Mouse (Mus musculus): ENCODE results near the gene Dhx33. TPM values are rescaled to one million over a fixed set of nuclear protein-coding genes. Genes with fewer than 3 reads are reported as not detected.
A peak's percentile ranks its signal among the peaks of the same experiment; 100 is the strongest.

Dhx33 gene
- polyA plus RNA-seq, 1 experiment from 2014 or later = 7.1 TPM

DNA sequence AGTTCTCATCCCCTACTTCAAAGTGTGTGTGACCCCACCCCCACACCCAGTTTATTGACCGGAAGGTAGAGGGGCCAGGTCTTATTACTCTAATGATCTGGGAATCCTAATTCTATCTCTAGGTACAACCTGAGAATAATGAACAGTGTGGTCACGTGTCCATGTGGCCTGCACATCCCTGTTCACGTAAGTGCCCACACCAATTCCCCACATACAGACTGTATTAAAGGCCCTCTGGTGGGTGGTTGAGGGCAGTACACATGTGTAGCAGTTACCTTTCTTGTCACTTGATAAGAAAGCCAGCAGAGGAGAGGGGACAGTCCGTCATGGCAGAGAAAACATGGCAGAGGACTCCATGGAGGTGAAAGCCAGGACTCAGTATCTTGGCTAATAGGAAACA, 30.3 kb downstream of the Dhx33 start:
- no peak for ATAC-seq (ENCODE audit: low read depth)
- no peak overlapping the region for H3K9ac ChIP-seq (ENCODE audit: low read depth, low read length)
- H3K4me3 ChIP-seq (ENCODE audit: low read depth, low read length) = no peak overlapping the region
- H3K27ac ChIP-seq (ENCODE audit: low read length) = no peak overlapping the region
- 65% methylated on average over 4 of the region's 4 CpGs for WGBS (ENCODE audit: insufficient replicate concordance)
- H3K4me1 ChIP-seq (ENCODE audit: control insufficient read depth, low read depth, low read length) = peaks cover 18% of the 10 kb centered on the region
- H3K36me3 ChIP-seq (ENCODE audit: control insufficient read depth, insufficient read depth) = peaks cover 73% of the 10 kb centered on the region
- no peak overlapping the region for H3K4me2 ChIP-seq (ENCODE audit: low read depth, low read length)
- H3K27me3 ChIP-seq (ENCODE audit: control insufficient read depth, insufficient read depth, low read depth, low read length) = no peaks in the 10 kb centered on the region
- no peaks in the 10 kb centered on the region for H3K9me3 ChIP-seq (replicated peaks; ENCODE audit: control insufficient read depth, low read length)

- H3K4me1 ChIP-seq (ENCODE audit: control insufficient read depth, low read depth, low read length) = peaks cover 25% of the 10 kb centered on the region
- WGBS (ENCODE audit: insufficient replicate concordance) = 56% methylated on average over 1 of the region's 1 CpGs
- H3K4me3 ChIP-seq (ENCODE audit: low read depth, low read length) = no peak overlapping the region; the same call in 1 of the 2 replicates
- H3K9me3 ChIP-seq (replicated peaks; ENCODE audit: control insufficient read depth, low read length) = no peaks in the 10 kb centered on the region
- ATAC-seq (ENCODE audit: low read depth) = no peak
- no peak overlapping the region; the same call in 1 of the 2 replicates for H3K27ac ChIP-seq (ENCODE audit: low read length)
- no peak overlapping the region for H3K4me2 ChIP-seq (ENCODE audit: low read depth, low read length)
- no peak overlapping the region for H3K9ac ChIP-seq (ENCODE audit: low read depth, low read length)
- no peaks in the 10 kb centered on the region for H3K27me3 ChIP-seq (ENCODE audit: control insufficient read depth, insufficient read depth, low read depth, low read length)
- peaks cover 60% of the 10 kb centered on the region for H3K36me3 ChIP-seq (ENCODE audit: control insufficient read depth, insufficient read depth)
Measured at GRCm38 (mm10) chr11:70972586-70972985, 31.7 kb downstream of the Dhx33 start.

GRCm38 (mm10) chr11:70970560-70971540, 33.4 kb downstream of the Dhx33 start:
- H3K36me3 ChIP-seq (ENCODE audit: control insufficient read depth, insufficient read depth) = peaks cover 52% of the 10 kb centered on the region
- no peaks in the 10 kb centered on the region for H3K9me3 ChIP-seq (replicated peaks; ENCODE audit: control insufficient read depth, low read length)
- H3K27me3 ChIP-seq (ENCODE audit: control insufficient read depth, insufficient read depth, low read depth, low read length) = no peaks in the 10 kb centered on the region
- H3K9ac ChIP-seq (ENCODE audit: low read depth, low read length) = peak overlapping the region; percentile 84
- peak overlapping the region; percentile 78 for H3K4me2 ChIP-seq (ENCODE audit: low read depth, low read length)
- peaks cover 25% of the 10 kb centered on the region for H3K4me1 ChIP-seq (ENCODE audit: control insufficient read depth, low read depth, low read length)
- WGBS (ENCODE audit: insufficient replicate concordance) = 7% methylated on average over 24 of the region's 24 CpGs
- peak overlapping the region; percentile 77 for H3K4me3 ChIP-seq (ENCODE audit: low read depth, low read length)
- peak overlapping the region; percentile 99 for H3K27ac ChIP-seq (ENCODE audit: low read length)
- peak; percentile 59 for ATAC-seq (ENCODE audit: low read depth)

GRCm38 (mm10) chr11:70969821-70970559, 34.2 kb downstream of the Dhx33 start, which contains the start of the genes Nup88 and Rpain:
Gene Nup88 (minus strand): TSS chr11:70969973.
Gene Rpain (plus strand): TSS chr11:70970213.
- Histone ChIP-seq H3K9ac (ENCODE audit: low read depth, low read length) (peak within 1 kb of the TSS; percentile 84), H3K9me3 (replicated peaks; ENCODE audit: control insufficient read depth, low read length) (no peaks in the 10 kb centered on the region), H3K4me2 (ENCODE audit: low read depth, low read length) (peak within 1 kb of the TSS; percentile 92), H3K36me3 (ENCODE audit: control insufficient read depth, insufficient read depth) (peaks cover 47% of the 10 kb centered on the region), H3K4me1 (ENCODE audit: control insufficient read depth, low read depth, low read length) (peaks cover 25% of the 10 kb centered on the region), H3K27me3 (ENCODE audit: control insufficient read depth, insufficient read depth, low read depth, low read length) (no peaks in the 10 kb centered on the region), H3K4me3 (ENCODE audit: low read depth, low read length) (peak within 1 kb of the TSS; percentile 77), H3K27ac (ENCODE audit: low read length) (peak within 1 kb of the TSS; percentile 99)
- under 1% methylated on average over 43 of the region's 43 CpGs for WGBS (ENCODE audit: insufficient replicate concordance)
- peak; percentile 92 for ATAC-seq (ENCODE audit: low read depth)

DNA sequence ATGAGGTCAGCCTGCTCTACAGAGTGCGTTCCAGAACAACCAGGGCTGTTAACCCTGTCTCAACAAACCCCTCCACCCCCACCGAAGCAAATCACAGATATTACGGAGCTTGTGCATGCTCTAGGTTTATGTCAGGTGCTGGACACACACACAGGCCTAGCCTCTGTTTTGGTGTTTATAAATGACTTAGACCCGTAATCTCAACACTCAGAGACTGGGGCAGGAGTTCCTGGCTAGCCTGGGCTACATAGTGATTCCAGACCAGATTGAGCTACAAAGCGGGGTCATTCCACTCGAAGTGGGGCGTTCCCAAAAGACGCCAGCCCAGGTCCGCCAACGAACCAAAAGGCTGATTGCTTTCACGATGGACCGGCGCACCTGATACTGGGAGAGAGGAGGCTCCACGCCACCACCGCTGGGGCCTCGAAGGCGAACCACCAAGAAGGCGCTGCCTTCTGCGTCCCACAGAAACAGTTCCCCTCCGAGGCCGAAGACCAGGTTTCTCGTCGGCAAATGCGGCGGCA, 34.9 kb downstream of the Dhx33 start:
- under 1% methylated on average over 25 of the region's 25 CpGs for WGBS (ENCODE audit: insufficient replicate concordance)
- Histone ChIP-seq H3K4me1 (ENCODE audit: control insufficient read depth, low read depth, low read length) (peaks cover 23% of the 10 kb centered on the region), H3K27me3 (ENCODE audit: control insufficient read depth, insufficient read depth, low read depth, low read length) (no peaks in the 10 kb centered on the region), H3K9me3 (replicated peaks; ENCODE audit: control insufficient read depth, low read length) (no peaks in the 10 kb centered on the region), H3K36me3 (ENCODE audit: control insufficient read depth, insufficient read depth) (peaks cover 47% of the 10 kb centered on the region), H3K4me3 (ENCODE audit: low read depth, low read length) (peak overlapping the region; percentile 77), H3K27ac (ENCODE audit: low read length) (peak overlapping the region; percentile 78), H3K4me2 (ENCODE audit: low read depth, low read length) (peak overlapping the region; percentile 92), H3K9ac (ENCODE audit: low read depth, low read length) (peak overlapping the region; percentile 84)
- ATAC-seq (ENCODE audit: low read depth) = no peak

- ATAC-seq (ENCODE audit: low read depth) = no peak
- Histone ChIP-seq H3K9me3 (replicated peaks; ENCODE audit: control insufficient read depth, low read length) (no peaks in the 10 kb centered on the region), H3K36me3 (ENCODE audit: control insufficient read depth, insufficient read depth) (peaks cover 34% of the 10 kb centered on the region), H3K9ac (ENCODE audit: low read depth, low read length) (no peak overlapping the region), H3K4me2 (ENCODE audit: low read depth, low read length) (no peak overlapping the region), H3K4me1 (ENCODE audit: control insufficient read depth, low read depth, low read length) (peaks cover 11% of the 10 kb centered on the region), H3K27me3 (ENCODE audit: control insufficient read depth, insufficient read depth, low read depth, low read length) (no peaks in the 10 kb centered on the region), H3K4me3 (ENCODE audit: low read depth, low read length) (no peak overlapping the region), H3K27ac (ENCODE audit: low read length) (no peak overlapping the region)
- 82% methylated on average over 4 of the region's 4 CpGs for WGBS (ENCODE audit: insufficient replicate concordance)
Measured at GRCm38 (mm10) chr11:70964222-70964907, 39.9 kb downstream of the Dhx33 start.

GRCm38 (mm10) chr11:70960786-70961554, 43.3 kb downstream of the Dhx33 start:
- Histone ChIP-seq H3K9me3 (replicated peaks; ENCODE audit: control insufficient read depth, low read length) (no peaks in the 10 kb centered on the region), H3K4me2 (ENCODE audit: low read depth, low read length) (no peak overlapping the region), H3K4me3 (ENCODE audit: low read depth, low read length) (no peak overlapping the region), H3K36me3 (ENCODE audit: control insufficient read depth, insufficient read depth) (peaks cover 53% of the 10 kb centered on the region), H3K27ac (ENCODE audit: low read length) (no peak overlapping the region), H3K4me1 (ENCODE audit: control insufficient read depth, low read depth, low read length) (no peaks in the 10 kb centered on the region; the same call in 1 of the 2 replicates), H3K9ac (ENCODE audit: low read depth, low read length) (no peak overlapping the region), H3K27me3 (ENCODE audit: control insufficient read depth, insufficient read depth, low read depth, low read length) (no peaks in the 10 kb centered on the region)
- peak; percentile 30; the same call in 1 of the 2 replicates for ATAC-seq (ENCODE audit: low read depth)
- 47% methylated on average over 5 of the region's 5 CpGs for WGBS (ENCODE audit: insufficient replicate concordance)

GRCm38 (mm10) chr11:70954711-70955110, 49.5 kb downstream of the Dhx33 start:
- H3K9me3 ChIP-seq (replicated peaks; ENCODE audit: control insufficient read depth, low read length) = no peaks in the 10 kb centered on the region
- no peak for ATAC-seq (ENCODE audit: low read depth)
- no peak overlapping the region for H3K4me2 ChIP-seq (ENCODE audit: low read depth, low read length)
- WGBS (ENCODE audit: insufficient replicate concordance) = 85% methylated on average over 4 of the region's 4 CpGs
- no peaks in the 10 kb centered on the region for H3K4me1 ChIP-seq (ENCODE audit: control insufficient read depth, low read depth, low read length)
- no peak overlapping the region for H3K27ac ChIP-seq (ENCODE audit: low read length)
- no peak overlapping the region for H3K9ac ChIP-seq (ENCODE audit: low read depth, low read length)
- H3K4me3 ChIP-seq (ENCODE audit: low read depth, low read length) = no peak overlapping the region
- peaks cover 57% of the 10 kb centered on the region for H3K36me3 ChIP-seq (ENCODE audit: control insufficient read depth, insufficient read depth)
- no peaks in the 10 kb centered on the region for H3K27me3 ChIP-seq (ENCODE audit: control insufficient read depth, insufficient read depth, low read depth, low read length)

All from liver, embryonic 16.5 days (tissue).